Mouse (Mus musculus): Measurements from ENCODE around the gene Rarb. TPM values are rescaled to one million over a fixed set of nuclear protein-coding genes. Genes with fewer than 3 reads are reported as not detected.

The Rarb gene
- total RNA-seq, 2 experiments from 2014 or later: 16.8 to 20.3 TPM

GRCm38 (mm10) chr14:16574925-16575721 lies 243.8 kb downstream of the Rarb start:
- DNase-seq: peak; percentile 88

- no peak for DNase-seq
These were observed 245.3 kb downstream of the Rarb start for GRCm38 (mm10) chr14:16573475-16574171.

- DNase-seq: no peak
These were observed 246.1 kb downstream of the Rarb start for GRCm38 (mm10) chr14:16572755-16573340.

- no peak for DNase-seq
These were observed 249.4 kb downstream of the Rarb start for GRCm38 (mm10) chr14:16569506-16570001.

GRCm38 (mm10) chr14:16566920-16567319 lies 252.0 kb downstream of the Rarb start:
- DNase-seq: no peak

GRCm38 (mm10) chr14:16563912-16564311 lies 255.0 kb downstream of the Rarb start:
- DNase-seq: no peak

- DNase-seq: no peak
These were observed 257.3 kb downstream of the Rarb start for GRCm38 (mm10) chr14:16561496-16562170.

GRCm38 (mm10) chr14:16559294-16560217 lies 259.4 kb downstream of the Rarb start:
- peak; percentile 56 for DNase-seq

- DNase-seq: peak; percentile 31
These were observed 260.9 kb downstream of the Rarb start for GRCm38 (mm10) chr14:16558033-16558432.

GRCm38 (mm10) chr14:16554643-16555459 lies 264.1 kb downstream of the Rarb start:
- DNase-seq: peak; percentile 58

- no peak for DNase-seq
These were observed 264.7 kb downstream of the Rarb start for GRCm38 (mm10) chr14:16554319-16554642.

- no peak for DNase-seq
These were observed 266.7 kb downstream of the Rarb start for GRCm38 (mm10) chr14:16552293-16552692.

- DNase-seq: no peak
These were observed 267.1 kb downstream of the Rarb start for GRCm38 (mm10) chr14:16551843-16552242.

GRCm38 (mm10) chr14:16548200-16548576 lies 270.8 kb downstream of the Rarb start:
- DNase-seq: no peak

- no peak for DNase-seq
These were observed 271.3 kb downstream of the Rarb start for GRCm38 (mm10) chr14:16547492-16548199.

- DNase-seq: no peak
These were observed 274.0 kb downstream of the Rarb start for GRCm38 (mm10) chr14:16544995-16545394.

GRCm38 (mm10) chr14:16541641-16542040 lies 277.3 kb downstream of the Rarb start:
- DNase-seq: no peak

- no peak for DNase-seq
These were observed 281.5 kb downstream of the Rarb start for GRCm38 (mm10) chr14:16537433-16537832.

GRCm38 (mm10) chr14:16528631-16529030 lies 290.3 kb downstream of the Rarb start:
- DNase-seq: no peak

- peak; percentile 38 for DNase-seq
These were observed 292.8 kb downstream of the Rarb start for GRCm38 (mm10) chr14:16526120-16526519.

Data from heart, postnatal 4 days (tissue).